8 mouse cellular contexts compared by ENCODE assay signal in the genomic region with DNA sequence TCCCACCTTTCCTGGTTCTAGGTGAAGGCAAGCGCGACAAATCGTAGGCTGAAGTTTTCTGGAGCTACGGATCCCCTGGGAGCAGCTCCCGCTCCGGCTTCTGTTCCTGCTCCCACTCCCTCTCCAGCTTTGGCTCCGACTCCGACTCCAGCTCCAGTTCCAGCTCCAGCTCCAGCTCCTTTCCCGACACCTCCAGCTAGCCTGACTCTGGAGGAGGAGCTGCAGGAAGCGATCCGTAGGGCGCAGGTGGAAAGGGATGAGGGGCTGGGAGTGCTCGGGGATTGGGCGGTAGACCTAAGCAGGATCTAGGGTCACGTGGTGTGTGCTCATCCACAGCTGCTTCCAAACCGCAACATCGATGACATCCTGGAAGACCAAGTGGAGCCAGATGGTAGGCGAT. TPM values are rescaled to one million over a fixed set of nuclear protein-coding genes. Genes with fewer than 3 reads are reported as not detected.
DNase-seq lines count a peak whose midpoint lies in the region; ATAC-seq and TF ChIP-seq lines count a peak whose summit lies in the region.

No protein-coding gene starts in this region.

- no peaks in the 10 kb centered on the region for H3K9me3 ChIP-seq in lung, embryonic 15.5 days
- no peaks in the 10 kb centered on the region for H3K9me3 ChIP-seq in embryonic facial prominence, embryonic 10.5 days
- no peaks in the 10 kb centered on the region for H3K9me3 ChIP-seq in heart, embryonic 14.5 days (ENCODE audit: control insufficient read depth, low read length)
- H3K9me3 ChIP-seq in midbrain, embryonic 14.5 days (ENCODE audit: control insufficient read depth, low read length): no peaks in the 10 kb centered on the region

- no peaks in the 10 kb centered on the region for H3K27me3 ChIP-seq in lung, embryonic 15.5 days
- H3K27me3 ChIP-seq in embryonic facial prominence, embryonic 10.5 days (replicated peaks; ENCODE audit: low read depth, poor library complexity, severe bottlenecking): peaks cover 26% of the 10 kb centered on the region
- no peaks in the 10 kb centered on the region for H3K27me3 ChIP-seq in heart, embryonic 14.5 days (ENCODE audit: control insufficient read depth, insufficient read depth, low read length)
- no peaks in the 10 kb centered on the region for H3K27me3 ChIP-seq in midbrain, embryonic 14.5 days (ENCODE audit: control insufficient read depth, insufficient read depth, low read length)

- ATAC-seq in lung, embryonic 15.5 days (ENCODE audit: borderline replicate concordance, extremely low read depth, low FRiP score, low TSS enrichment): peak; percentile 5; the same call in 1 of the 2 replicates
- 0 out of 2 replicates have a peak, but pooled peaks have one; percentile 19 for ATAC-seq in heart, embryonic 14.5 days (ENCODE audit: insufficient number of reproducible peaks, insufficient read depth, low FRiP score, low read depth)
- ATAC-seq in midbrain, embryonic 14.5 days (ENCODE audit: low FRiP score, low TSS enrichment): peak; percentile 20

- H3K9ac ChIP-seq in lung, embryonic 15.5 days: peak overlapping the region; percentile 34; the same call in 1 of the 2 replicates
- peak overlapping the region; percentile 42 for H3K9ac ChIP-seq in heart, embryonic 14.5 days (ENCODE audit: low read length)
- H3K9ac ChIP-seq in midbrain, embryonic 14.5 days (replicated peaks; ENCODE audit: low read length): peak overlapping the region; percentile 21; the same call in 1 of the 2 replicates

- peak overlapping the region; percentile 62 for H3K27ac ChIP-seq in lung, embryonic 15.5 days
- H3K27ac ChIP-seq in embryonic facial prominence, embryonic 10.5 days (replicated peaks): peak overlapping the region; percentile 85
- peak overlapping the region in 1 of 2 experiments; percentile 82; a peak in 2 of 4 replicates for H3K27ac ChIP-seq in heart, embryonic 14.5 days (replicated peaks in 1 of 2; ENCODE audit: control insufficient read depth in 1 of 2, insufficient read depth in 1 of 2, low read depth in 2 of 2, low read length in 2 of 2)
- H3K27ac ChIP-seq in left cerebral cortex, adult 2 months: peak overlapping the region; percentile 84
- H3K27ac ChIP-seq in midbrain, embryonic 14.5 days (replicated peaks; ENCODE audit: low read depth, low read length): peak overlapping the region; percentile 81

- peaks cover 50% of the 10 kb centered on the region for H3K4me1 ChIP-seq in lung, embryonic 15.5 days
- peaks cover 54% of the 10 kb centered on the region for H3K4me1 ChIP-seq in embryonic facial prominence, embryonic 10.5 days
- H3K4me1 ChIP-seq in heart, embryonic 14.5 days (ENCODE audit: control insufficient read depth in 2 of 2, insufficient read depth in 2 of 2, low read length in 2 of 2): peaks cover 36 to 47% of the 10 kb centered on the region in 2 experiments
- H3K4me1 ChIP-seq in midbrain, embryonic 14.5 days (ENCODE audit: control insufficient read depth, insufficient read depth, low read length): peaks cover 25% of the 10 kb centered on the region

- no peak for DNase-seq in lung, adult 18-20 months
- DNase-seq in embryonic facial prominence, embryonic 10.5 days (ENCODE audit: low spot score): peak; percentile 69
- DNase-seq in left cerebral cortex, adult 2 months (ENCODE audit: extremely low spot score in 1 of 2, low spot score in 2 of 2): peak; percentile 72 to 76
- DNase-seq in midbrain, embryonic 14.5 days: peak; percentile 77
- DNase-seq in telencephalon, adult 2 months (ENCODE audit: low read depth, low spot score): peak; percentile 90
- DNase-seq in MN1 (ENCODE audit: low spot score): no peak

- no peak for TF ChIP-seq CTCF in left cerebral cortex, adult 2 months (IDR thresholded peaks at IDR 0.05)

- H3K4me2 ChIP-seq in lung, embryonic 15.5 days: peak overlapping the region; percentile 84
- peak overlapping the region; percentile 80 for H3K4me2 ChIP-seq in heart, embryonic 14.5 days (ENCODE audit: low read length)
- peak overlapping the region; percentile 89 for H3K4me2 ChIP-seq in midbrain, embryonic 14.5 days (ENCODE audit: low read length)

- no peaks in the 10 kb centered on the region for H3K36me3 ChIP-seq in lung, embryonic 15.5 days
- H3K36me3 ChIP-seq in embryonic facial prominence, embryonic 10.5 days (replicated peaks): no peaks in the 10 kb centered on the region
- H3K36me3 ChIP-seq in heart, embryonic 14.5 days (ENCODE audit: control insufficient read depth, insufficient read depth, low read length): no peaks in the 10 kb centered on the region
- H3K36me3 ChIP-seq in midbrain, embryonic 14.5 days (ENCODE audit: control insufficient read depth, insufficient read depth, low read length): no peaks in the 10 kb centered on the region

- intact Hi-C loops in left cerebral cortex, adult 2 months (cut with DNase I): no loop called here

- 9% methylated on average over 18 of the region's 18 CpGs for WGBS in lung, embryonic 15.5 days
- 3% methylated on average over 18 of the region's 18 CpGs for WGBS in embryonic facial prominence, embryonic 10.5 days
- WGBS in heart, embryonic 14.5 days: 21% methylated on average over 18 of the region's 18 CpGs
- 4% methylated on average over 18 of the region's 18 CpGs for WGBS in midbrain, embryonic 14.5 days

- H3K4me3 ChIP-seq in lung, embryonic 15.5 days: peak overlapping the region; percentile 48
- peak overlapping the region; percentile 66 for H3K4me3 ChIP-seq in embryonic facial prominence, embryonic 10.5 days
- H3K4me3 ChIP-seq in heart, embryonic 14.5 days (ENCODE audit: control insufficient read depth in 1 of 2, insufficient read depth in 1 of 2, low read depth in 1 of 2, low read length in 2 of 2): peak overlapping the region; percentile 30 to 44
- H3K4me3 ChIP-seq in left cerebral cortex, adult 2 months: peak overlapping the region; percentile 41
- peak overlapping the region; percentile 47 for H3K4me3 ChIP-seq in midbrain, embryonic 14.5 days (replicated peaks; ENCODE audit: low read depth, low read length)

RNA-seq across cellular contexts. Expression of a gene that starts 4.4 kb away (rescaled TPM):
- 7.7 and 9.5 TPM in 2 replicates for polyA plus RNA-seq in lung, embryonic 15.5 days (2015; fragmentation: Nextera tagmentation; extraction: Ambion mirVana)
- 1.3 and 3.1 TPM in 2 replicates for polyA plus RNA-seq in embryonic facial prominence, embryonic 10.5 days (2016; fragmentation: Nextera tagmentation; extraction: Ambion mirVana)
- polyA plus RNA-seq in heart, embryonic 14.5 days (2014; fragmentation: Nextera tagmentation; extraction: Ambion mirVana): 6.2 and 7.6 TPM in 2 replicates
- total RNA-seq in left cerebral cortex, adult 2 months (2021): 1 to 10 TPM; 3.5 to 3.9 TPM
- polyA plus RNA-seq in midbrain, embryonic 14.5 days (2014; fragmentation: Nextera tagmentation; extraction: Ambion mirVana): 3.0 and 4.3 TPM in 2 replicates

RNA-seq across cellular contexts. Expression of a gene that starts 16.9 kb away (rescaled TPM):
- 32.4 and 33.3 TPM in 2 replicates for polyA plus RNA-seq in lung, embryonic 15.5 days (2015; fragmentation: Nextera tagmentation; extraction: Ambion mirVana)
- polyA plus RNA-seq in embryonic facial prominence, embryonic 10.5 days (2016; fragmentation: Nextera tagmentation; extraction: Ambion mirVana): 6.5 and 6.8 TPM in 2 replicates
- polyA plus RNA-seq in heart, embryonic 14.5 days (2014; fragmentation: Nextera tagmentation; extraction: Ambion mirVana): 22.4 and 24.3 TPM in 2 replicates
- 1 to 10 TPM; 6.1 to 8.0 TPM for total RNA-seq in left cerebral cortex, adult 2 months (2021)
- 12.3 and 14.9 TPM in 2 replicates for polyA plus RNA-seq in midbrain, embryonic 14.5 days (2014; fragmentation: Nextera tagmentation; extraction: Ambion mirVana)

RNA-seq across cellular contexts. Expression of a gene that starts 22.0 kb away (rescaled TPM):
- 0.57 and 0.69 TPM in 2 replicates for polyA plus RNA-seq in lung, embryonic 15.5 days (2015; fragmentation: Nextera tagmentation; extraction: Ambion mirVana)
- 0.07 and 0.16 TPM in 2 replicates for polyA plus RNA-seq in embryonic facial prominence, embryonic 10.5 days (2016; fragmentation: Nextera tagmentation; extraction: Ambion mirVana)
- 2.4 and 2.7 TPM in 2 replicates for polyA plus RNA-seq in heart, embryonic 14.5 days (2014; fragmentation: Nextera tagmentation; extraction: Ambion mirVana)
- total RNA-seq in left cerebral cortex, adult 2 months (2021): under 1 TPM in 1 of 2 experiments, not detected in 1; 0.11 TPM
- polyA plus RNA-seq in midbrain, embryonic 14.5 days (2014; fragmentation: Nextera tagmentation; extraction: Ambion mirVana): 0.11 and 0.12 TPM in 2 replicates

RNA-seq across cellular contexts. Expression of a gene that starts 22.6 kb away (rescaled TPM):
- polyA plus RNA-seq in lung, embryonic 15.5 days (2015; fragmentation: Nextera tagmentation; extraction: Ambion mirVana): 0.15 and 0.29 TPM in 2 replicates
- 0.07 and 0.10 TPM in 2 replicates for polyA plus RNA-seq in embryonic facial prominence, embryonic 10.5 days (2016; fragmentation: Nextera tagmentation; extraction: Ambion mirVana)
- 0.23 and 0.41 TPM in 2 replicates for polyA plus RNA-seq in heart, embryonic 14.5 days (2014; fragmentation: Nextera tagmentation; extraction: Ambion mirVana)
- total RNA-seq in left cerebral cortex, adult 2 months (2021): under 1 TPM in 1 of 2 experiments, not detected in 1; 0.34 TPM
- polyA plus RNA-seq in midbrain, embryonic 14.5 days (2014; fragmentation: Nextera tagmentation; extraction: Ambion mirVana): not detected in 2 replicates

RNA-seq across cellular contexts. Expression of a gene that starts 27.1 kb away (rescaled TPM):
- 0.47 and 0.49 TPM in 2 replicates for polyA plus RNA-seq in lung, embryonic 15.5 days (2015; fragmentation: Nextera tagmentation; extraction: Ambion mirVana)
- 0.07 and 0.44 TPM in 2 replicates for polyA plus RNA-seq in embryonic facial prominence, embryonic 10.5 days (2016; fragmentation: Nextera tagmentation; extraction: Ambion mirVana)
- 0.07 TPM in 1 of 2 replicates, not detected in the other for polyA plus RNA-seq in heart, embryonic 14.5 days (2014; fragmentation: Nextera tagmentation; extraction: Ambion mirVana)
- not detected for total RNA-seq in left cerebral cortex, adult 2 months (2021)
- polyA plus RNA-seq in midbrain, embryonic 14.5 days (2014; fragmentation: Nextera tagmentation; extraction: Ambion mirVana): not detected in 2 replicates

Comparison
In these comparisons a context has a peak if more than half of its experiments do, and no peak if none do; other contexts are left out.
1. DNase-seq: peak in embryonic facial prominence, embryonic 10.5 days (single experiment), left cerebral cortex, adult 2 months (2 of 2), midbrain, embryonic 14.5 days (single experiment) and telencephalon, adult 2 months (single experiment); none in lung, adult 18-20 months (0 of 2) and MN1 (single experiment).
2. Peak in every context shown above with its lines, with median percentiles within 50 percentile points of each other: ATAC-seq, H3K4me2 ChIP-seq, H3K4me3 ChIP-seq and H3K9ac ChIP-seq.